Mouse (Mus musculus) hindbrain, embryonic 11.5 days (tissue): ENCODE results near the gene Ncapg. TPM values are rescaled to one million over a fixed set of nuclear protein-coding genes. Genes with fewer than 3 reads are reported as not detected.

Experiments used
- ATAC-seq: fragments of 200-750 bp; cut with Nextera tagmentation; 2 replicates; pipeline ENCODE4 v1.8.0; 2017; ENCODE audit warnings: mild to moderate bottlenecking, moderate TSS enrichment, moderate library complexity; ENCODE audit not compliant: low FRiP score
- DNase-seq: peaks from one replicate; pipeline ENCODE4 v3.0.0-alpha.2; 2015; ENCODE audit warnings: low spot score
- H3K27ac ChIP-seq: fragments of 300-500 bp; sonication (generic); 2 replicates; pipeline ENCODE4 v1.5.1; 2014; ENCODE audit warnings: mild to moderate bottlenecking, low read depth, low read length
- H3K27me3 ChIP-seq: fragments of 300-500 bp; sonication (generic); 2 replicates; pipeline ENCODE4 v1.6.1; 2014; ENCODE audit warnings: mild to moderate bottlenecking, low read length, moderate library complexity, mixed read lengths; ENCODE audit not compliant: control insufficient read depth, insufficient read depth
- H3K36me3 ChIP-seq: fragments of 300-500 bp; sonication (generic); 2 replicates; pipeline ENCODE4 v1.6.1; 2014; ENCODE audit warnings: mild to moderate bottlenecking, low read length, moderate library complexity, mixed read lengths; ENCODE audit not compliant: control insufficient read depth, insufficient read depth
- H3K4me1 ChIP-seq: fragments of 300-500 bp; sonication (generic); replicated peaks from 2 replicates; pipeline ENCODE4 v1.6.1; 2014; ENCODE audit warnings: low read length, mixed read lengths; ENCODE audit not compliant: control insufficient read depth, insufficient read depth
- H3K4me2 ChIP-seq: fragments of 300-500 bp; sonication (generic); replicated peaks from 2 replicates; pipeline ENCODE4 v1.6.1; 2014; ENCODE audit warnings: mild to moderate bottlenecking, low read depth, low read length
- H3K4me3 ChIP-seq: fragments of 300-500 bp; sonication (generic); 2 replicates; pipeline ENCODE4 v1.5.1; 2014; ENCODE audit warnings: low read depth, low read length
- H3K9ac ChIP-seq: fragments of 300-500 bp; sonication (generic); 2 replicates; pipeline ENCODE4 v1.6.1; 2014; ENCODE audit warnings: low read depth, low read length
- H3K9me3 ChIP-seq: fragments of 300-500 bp; sonication (generic); 2 replicates; pipeline ENCODE4 v1.6.1; 2016; ENCODE audit warnings: low read length; ENCODE audit not compliant: control insufficient read depth
- WGBS: fragments of 180-500 bp; shearing (Covaris S2); extraction: QIAGEN DNeasy Blood & Tissue Kit; methylation state at CpG from one replicate; pipeline ENCODE4 v1.1.7; 2014; 5-methylcytosine and 5-hydroxymethylcytosine counted together
- polyA plus RNA-seq: library from polyadenylated mRNA; unstranded; fragments of >200 nt; fragmentation: Nextera tagmentation; extraction: Ambion mirVana; gene quantifications from 2 replicates; pipeline ENCODE4 v1.2.1, GENCODE M21; 2014

Ncapg gene
- polyA plus RNA-seq, 1 experiment from 2014 or later: 63.9 TPM

DNA sequence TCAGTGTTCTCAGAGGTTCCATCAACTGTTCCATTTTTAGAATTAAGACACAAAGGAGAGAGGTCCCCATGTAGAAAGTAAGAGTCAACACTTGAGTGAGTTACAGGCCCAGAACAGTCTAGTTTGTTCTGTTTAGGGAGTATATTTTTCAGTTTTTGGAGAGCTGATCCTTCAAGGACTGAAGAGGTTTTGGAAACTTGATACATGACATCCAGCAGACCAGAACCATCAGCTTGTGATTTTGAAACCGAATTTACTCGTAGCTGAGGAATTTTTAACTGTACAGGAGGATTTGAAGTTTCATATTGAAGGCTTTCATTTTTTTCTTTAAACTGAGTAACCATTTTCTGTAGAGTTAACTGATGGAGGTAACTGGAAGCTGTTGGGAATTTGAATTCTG lies 64.0 kb downstream of the Ncapg start:
- Histone ChIP-seq H3K4me2 (no peak overlapping the region), H3K4me3 (no peak overlapping the region), H3K27me3 (no peaks in the 10 kb centered on the region), H3K9me3 (no peaks in the 10 kb centered on the region), H3K9ac (no peak overlapping the region), H3K4me1 (no peaks in the 10 kb centered on the region), H3K27ac (no peak overlapping the region), H3K36me3 (0 out of 2 replicates have a peak, but pooled peaks cover 2% of the 10 kb centered on the region)
- DNase-seq: no peak
- 91% methylated on average over 2 of the region's 2 CpGs for WGBS
- ATAC-seq: no peak

GRCm38 (mm10) chr5:45737911-45738310 lies 68.2 kb downstream of the Ncapg start:
- H3K9ac ChIP-seq: no peak overlapping the region
- WGBS: 88% methylated on average over 1 of the region's 1 CpGs
- no peak overlapping the region for H3K4me2 ChIP-seq
- H3K9me3 ChIP-seq: no peaks in the 10 kb centered on the region
- no peak overlapping the region for H3K27ac ChIP-seq
- no peaks in the 10 kb centered on the region for H3K27me3 ChIP-seq
- H3K4me1 ChIP-seq: no peaks in the 10 kb centered on the region
- H3K36me3 ChIP-seq: 0 out of 2 replicates have a peak, but pooled peaks cover 2% of the 10 kb centered on the region
- H3K4me3 ChIP-seq: no peak overlapping the region
- DNase-seq (no peak), ATAC-seq (no peak)

Other genes starting within 250 kb of the Ncapg start
- gene Qdpr, start 219.7 kb upstream of the Ncapg start, polyA plus RNA-seq: 108 and 109 TPM in 2 replicates
- gene Clrn2, start 216.2 kb upstream of the Ncapg start, polyA plus RNA-seq: not detected in 2 replicates
- gene Lap3, start 176.5 kb upstream of the Ncapg start, polyA plus RNA-seq: 75.0 and 75.7 TPM in 2 replicates
- 292 and 294 TPM in 2 replicates for gene Med28, start 149.7 kb upstream of the Ncapg start, polyA plus RNA-seq
- gene Fam184b, start 30.3 kb upstream of the Ncapg start, polyA plus RNA-seq: 0.81 and 0.91 TPM in 2 replicates
- gene Lcorl, start 187.7 kb downstream of the Ncapg start, polyA plus RNA-seq: 42.3 and 45.0 TPM in 2 replicates